Mouse (Mus musculus): ENCODE results near the gene Coro1b. TPM values are rescaled to one million over a fixed set of nuclear protein-coding genes. Genes with fewer than 3 reads are reported as not detected.
A peak's percentile ranks its signal among the peaks of the same experiment; 100 is the strongest.

Coro1b gene
- total and polyA plus RNA-seq, 3 experiments: 43.9 to 95.0 (median 45.1) TPM

DNA sequence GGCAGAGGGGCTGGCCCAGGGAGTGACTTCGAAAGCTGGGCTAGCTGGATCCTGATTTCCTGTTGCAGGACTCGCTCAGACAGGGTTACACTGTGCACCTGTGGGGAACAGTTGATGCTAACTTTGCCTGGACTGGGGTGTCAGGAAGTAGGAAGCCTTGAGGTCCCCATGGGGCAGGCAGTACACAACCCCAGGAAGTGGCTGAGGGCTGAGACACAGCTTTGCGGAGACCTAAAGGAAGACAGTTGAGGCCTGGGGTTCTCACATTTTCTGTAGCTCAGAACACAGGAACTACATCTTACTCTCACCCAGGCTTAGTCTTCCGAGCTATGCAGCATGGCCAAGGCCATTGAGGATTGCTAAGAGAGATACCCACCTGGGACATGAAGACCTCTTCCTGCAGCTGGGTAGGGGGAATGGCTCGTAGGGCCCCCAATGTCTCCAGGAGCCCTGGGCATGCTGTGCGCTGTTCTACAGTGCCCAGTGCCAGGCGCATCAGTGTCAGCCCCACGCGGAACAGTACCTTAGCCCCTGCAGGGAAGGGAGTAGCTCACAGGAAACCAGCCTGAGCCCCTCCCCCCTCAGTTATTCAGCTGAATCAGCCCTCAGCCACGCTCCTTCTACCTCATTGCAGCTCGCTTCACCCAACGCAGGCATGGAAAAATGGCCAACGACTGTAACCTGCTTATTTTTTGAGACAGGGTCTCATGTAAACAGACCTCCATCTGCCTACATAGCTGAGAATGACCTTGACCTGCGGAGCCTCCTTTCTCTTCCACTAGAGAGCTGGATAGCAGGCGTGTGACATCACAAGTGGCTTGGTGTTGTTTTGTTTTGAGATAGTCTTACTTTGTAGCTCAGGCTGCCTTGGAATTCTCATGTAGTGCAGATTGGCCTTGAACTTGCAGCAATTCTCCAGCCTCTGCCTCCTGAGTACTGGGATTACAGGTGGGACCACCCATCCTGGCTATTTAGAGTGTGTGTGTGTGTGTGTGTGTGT, 36.9 kb downstream of the Coro1b start:
- Histone ChIP-seq H3K4me3 (no peak overlapping the region), H3K27me3 (ENCODE audit: control insufficient read depth, insufficient read depth, low read length) (no peaks in the 10 kb centered on the region), H3K9ac (ENCODE audit: low read depth, low read length) (no peak overlapping the region), H3K36me3 (ENCODE audit: control insufficient read depth, insufficient read depth, low read length) (no peaks in the 10 kb centered on the region), H3K4me1 (ENCODE audit: control insufficient read depth, insufficient read depth, low read length) (peaks cover 8% of the 10 kb centered on the region; the same call in 1 of the 2 replicates), H3K27ac (peak overlapping the region; percentile 54; the same call in 1 of the 2 replicates), H3K79me2 (replicated peaks; ENCODE audit: control insufficient read depth, insufficient read depth, low read length) (no peaks in the 10 kb centered on the region)
- peak in 1 of 2 experiments; percentile 56 for DNase-seq
- WGBS: 42% methylated on average over 15 of the region's 15 CpGs
- no peak for TF ChIP-seq CTCF (IDR thresholded peaks at IDR 0.05)
- TF ChIP-seq EP300 (IDR thresholded peaks at IDR 0.05; ENCODE audit: insufficient read depth, low read depth, low read length): no peak
- no peak for TF ChIP-seq POLR2A (IDR thresholded peaks at IDR 0.05; ENCODE audit: insufficient read depth, low read depth, low read length)
- intact Hi-C loops (cut with DNase I): no loop called here

DNA sequence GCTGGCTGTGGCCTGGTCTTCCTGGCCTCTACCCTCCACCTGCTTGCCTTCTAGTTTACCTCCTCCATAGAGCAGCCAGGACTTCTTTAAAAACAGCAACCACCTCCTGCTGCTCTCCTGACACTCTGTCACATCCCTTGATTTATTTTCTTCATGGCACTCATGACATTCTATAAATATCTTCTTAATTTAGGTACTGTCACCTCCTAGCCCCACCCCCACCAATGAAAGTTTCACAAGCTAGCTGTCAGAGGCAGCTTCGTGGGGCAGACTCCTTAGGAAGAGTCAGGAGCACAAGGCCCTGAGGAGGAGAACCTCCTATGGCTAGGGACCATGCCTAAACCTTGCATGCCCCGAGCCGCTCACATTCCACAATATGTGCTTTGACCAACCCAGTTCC, 38.9 kb downstream of the Coro1b start:
- Histone ChIP-seq H3K9ac (ENCODE audit: low read depth, low read length) (no peak overlapping the region), H3K36me3 (ENCODE audit: control insufficient read depth, insufficient read depth, low read length) (no peaks in the 10 kb centered on the region), H3K27me3 (ENCODE audit: control insufficient read depth, insufficient read depth, low read length) (no peaks in the 10 kb centered on the region), H3K4me1 (ENCODE audit: control insufficient read depth, insufficient read depth, low read length) (peaks cover 11% of the 10 kb centered on the region), H3K27ac (peak overlapping the region; percentile 75), H3K4me3 (no peak overlapping the region), H3K79me2 (replicated peaks; ENCODE audit: control insufficient read depth, insufficient read depth, low read length) (0 out of 2 replicates have a peak, but pooled peaks cover 2% of the 10 kb centered on the region)
- no peak for DNase-seq
- no peak for TF ChIP-seq CTCF (IDR thresholded peaks at IDR 0.05)
- no peak for TF ChIP-seq EP300 (IDR thresholded peaks at IDR 0.05; ENCODE audit: insufficient read depth, low read depth, low read length)
- 69% methylated on average over 3 of the region's 3 CpGs for WGBS
- intact Hi-C loops (cut with DNase I): no loop called here

GRCm38 (mm10) chr19:4189051-4189620, 40.7 kb downstream of the Coro1b start:
- Histone ChIP-seq H3K27me3 (ENCODE audit: control insufficient read depth, insufficient read depth, low read length) (no peaks in the 10 kb centered on the region), H3K36me3 (ENCODE audit: control insufficient read depth, insufficient read depth, low read length) (peaks cover 7% of the 10 kb centered on the region; the same call in 1 of the 2 replicates), H3K9ac (ENCODE audit: low read depth, low read length) (no peak overlapping the region), H3K27ac (no peak overlapping the region), H3K4me3 (no peak overlapping the region), H3K79me2 (replicated peaks; ENCODE audit: control insufficient read depth, insufficient read depth, low read length) (peaks cover 5% of the 10 kb centered on the region; the same call in 1 of the 2 replicates), H3K4me1 (ENCODE audit: control insufficient read depth, insufficient read depth, low read length) (peaks cover 15% of the 10 kb centered on the region)
- 83% methylated on average over 12 of the region's 12 CpGs for WGBS
- intact Hi-C loops (cut with DNase I): no loop called here
- TF ChIP-seq EP300 (IDR thresholded peaks at IDR 0.05; ENCODE audit: insufficient read depth, low read depth, low read length) (no peak), POLR2A (IDR thresholded peaks at IDR 0.05; ENCODE audit: insufficient read depth, low read depth, low read length) (no peak)
- DNase-seq: no peak

DNA sequence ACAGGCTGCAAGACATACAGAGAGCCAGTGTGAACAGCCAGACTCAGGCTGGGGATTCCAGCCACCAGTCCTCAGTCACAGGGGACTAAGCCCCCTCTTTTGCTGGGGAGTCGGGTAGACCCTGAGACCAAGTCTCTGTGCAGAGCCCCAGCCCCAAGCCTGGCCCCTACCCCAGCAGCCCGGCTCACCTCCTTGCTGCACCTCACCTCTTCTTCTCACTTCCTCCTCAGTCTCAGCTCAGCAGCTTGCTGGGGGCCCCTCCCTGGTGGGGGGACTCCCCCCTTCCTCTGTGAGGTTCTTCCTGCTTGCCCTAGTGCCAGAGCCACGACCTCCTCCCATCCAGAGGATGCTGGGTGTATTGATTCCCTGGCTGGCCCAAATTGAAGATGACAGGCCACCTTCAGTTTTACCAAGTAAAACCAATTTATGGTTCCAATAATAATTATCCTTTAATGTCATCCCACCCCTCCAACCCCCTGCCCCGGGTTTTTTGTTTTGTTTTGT, 42.5 kb downstream of the Coro1b start, which contains the start of gene Tbc1d10c:
Tbc1d10c (minus strand) TSS at position 454 of the 504 bp plus-strand sequence.
- Histone ChIP-seq H3K79me2 (replicated peaks; ENCODE audit: control insufficient read depth, insufficient read depth, low read length) (peaks cover 5% of the 10 kb centered on the region; the same call in 1 of the 2 replicates), H3K4me3 (peak within 1 kb of the TSS; percentile 98), H3K36me3 (ENCODE audit: control insufficient read depth, insufficient read depth, low read length) (peaks cover 11% of the 10 kb centered on the region), H3K4me1 (ENCODE audit: control insufficient read depth, insufficient read depth, low read length) (peaks cover 7% of the 10 kb centered on the region), H3K27ac (peak within 1 kb of the TSS; percentile 96), H3K9ac (ENCODE audit: low read depth, low read length) (peak within 1 kb of the TSS; percentile 99), H3K27me3 (ENCODE audit: control insufficient read depth, insufficient read depth, low read length) (no peaks in the 10 kb centered on the region)
- intact Hi-C loops (cut with DNase I): no loop called here
- no peak for TF ChIP-seq POLR2A (IDR thresholded peaks at IDR 0.05; ENCODE audit: insufficient read depth, low read depth, low read length)
- TF ChIP-seq CTCF (IDR thresholded peaks at IDR 0.05): no peak
- no peak for TF ChIP-seq EP300 (IDR thresholded peaks at IDR 0.05; ENCODE audit: insufficient read depth, low read depth, low read length)
- peak in 1 of 2 experiments; percentile 75 for DNase-seq
- WGBS: 57% methylated on average over 4 of the region's 4 CpGs

DNA sequence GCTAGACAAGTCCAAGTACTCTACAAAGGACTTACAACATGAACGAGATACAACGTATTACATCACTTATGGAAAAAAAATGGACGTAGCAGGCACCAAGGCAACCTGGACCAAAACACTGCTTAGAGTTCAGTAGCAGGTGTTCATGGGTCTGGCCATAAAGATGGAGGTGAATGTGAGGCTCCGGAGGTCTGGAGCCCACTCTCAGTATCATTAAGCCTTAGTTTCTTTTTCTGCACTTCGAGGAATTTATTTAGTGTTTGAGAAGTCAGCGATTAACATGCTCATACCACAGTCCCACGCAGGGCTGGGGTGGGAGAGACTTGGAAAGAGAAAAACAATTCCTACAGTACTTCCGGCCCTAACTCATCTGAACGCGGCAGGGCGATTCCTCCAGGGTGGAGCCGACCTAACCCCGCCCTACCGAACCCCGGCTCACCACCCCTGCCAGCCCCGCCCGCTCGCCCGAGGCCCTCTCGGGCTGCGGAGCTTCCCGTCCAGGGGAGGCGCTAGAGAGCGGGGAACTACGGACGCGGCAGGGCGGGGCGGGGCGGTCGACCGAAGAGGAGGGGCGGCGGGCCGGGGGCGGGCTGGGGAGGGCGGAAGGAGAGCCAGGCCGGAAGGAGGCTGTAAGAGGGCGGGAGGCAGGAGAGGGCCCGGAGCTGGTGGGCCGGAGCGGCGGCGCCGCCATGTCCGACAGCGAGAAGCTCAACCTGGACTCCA, 43.3 kb downstream of the Coro1b start, which contains the start of gene Ppp1ca:
Ppp1ca (plus strand) TSS at position 538 of the 723 bp plus-strand sequence.
- peak within 1 kb of the TSS; percentile 98 for H3K4me3 ChIP-seq
- no peaks in the 10 kb centered on the region for H3K27me3 ChIP-seq (ENCODE audit: control insufficient read depth, insufficient read depth, low read length)
- 2% methylated on average over 45 of the region's 47 CpGs for WGBS
- intact Hi-C loops (cut with DNase I): loop anchor here (1.0 kb wide), 2 partner anchors 10 to 21 kb away; partner anchors contain the start of gene Rad9a
- DNase-seq: peak; percentile 96 to 98
- TF ChIP-seq CTCF (IDR thresholded peaks at IDR 0.05) (peak; percentile 84), POLR2A (IDR thresholded peaks at IDR 0.05; ENCODE audit: insufficient read depth, low read depth, low read length) (peak; percentile 79), EP300 (IDR thresholded peaks at IDR 0.05; ENCODE audit: insufficient read depth, low read depth, low read length) (0 out of 2 replicates have a peak, but pooled peaks have one; percentile 41)
- peaks cover 12% of the 10 kb centered on the region for H3K36me3 ChIP-seq (ENCODE audit: control insufficient read depth, insufficient read depth, low read length)
- peaks cover 5% of the 10 kb centered on the region; the same call in 1 of the 2 replicates for H3K79me2 ChIP-seq (replicated peaks; ENCODE audit: control insufficient read depth, insufficient read depth, low read length)
- H3K9ac ChIP-seq (ENCODE audit: low read depth, low read length): peak within 1 kb of the TSS; percentile 99
- peaks cover 8% of the 10 kb centered on the region for H3K4me1 ChIP-seq (ENCODE audit: control insufficient read depth, insufficient read depth, low read length)
- peak within 1 kb of the TSS; percentile 96 for H3K27ac ChIP-seq

All from heart, adult 2 months (tissue).